Mouse (Mus musculus): ENCODE measurements around the gene Ddx6. TPM values are rescaled to one million over a fixed set of nuclear protein-coding genes. Genes with fewer than 3 reads are reported as not detected.

Gene Ddx6
- polyA plus RNA-seq (2015; fragmentation: Nextera tagmentation; extraction: Ambion mirVana) = 8.5 and 12.8 TPM in 2 replicates

GRCm38 (mm10) chr9:44604779-44605615 is at the start of gene Ddx6:
Gene Ddx6, plus strand, starts transcription at chr9:44604892.

DNA sequence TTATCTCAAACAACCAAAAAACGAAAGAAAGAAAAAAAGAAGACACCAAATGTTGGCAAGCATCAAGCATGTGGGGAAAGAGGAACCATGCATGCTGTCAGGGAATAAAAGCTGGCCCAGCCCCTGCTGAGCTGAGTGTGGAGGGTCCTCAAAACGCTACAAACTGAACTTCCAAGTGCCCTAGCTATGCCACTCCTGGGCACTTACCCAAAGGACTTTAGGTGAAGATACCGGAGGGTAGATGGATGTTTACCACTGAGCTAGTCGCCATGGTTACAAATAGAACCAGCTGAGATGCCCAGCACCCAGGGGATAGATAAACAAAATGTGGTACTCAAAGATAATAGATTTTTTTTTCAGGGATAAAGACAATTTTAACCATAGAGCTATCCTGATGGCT is 43.1 kb upstream of the Ddx6 start, which contains the start of gene Cxcr5:
Cxcr5 (minus strand) TSS at position 281 of the 400 bp plus-strand sequence.

GRCm38 (mm10) chr9:44673005-44673404 is 68.3 kb downstream of the Ddx6 start, which contains the start of gene Treh:
Gene Treh, plus strand, starts transcription at chr9:44673233.

Other genes with a start within 250 kb of the Ddx6 start
- gene Vps11, start 243.2 kb upstream of the Ddx6 start, polyA plus RNA-seq (2015; fragmentation: Nextera tagmentation; extraction: Ambion mirVana) = 27.1 and 43.2 TPM in 2 replicates
- gene Hyou1, start 225.4 kb upstream of the Ddx6 start, polyA plus RNA-seq (2015; fragmentation: Nextera tagmentation; extraction: Ambion mirVana) = 11.9 and 23.6 TPM in 2 replicates
- gene Slc37a4, start 208.0 kb upstream of the Ddx6 start, polyA plus RNA-seq (2015; fragmentation: Nextera tagmentation; extraction: Ambion mirVana) = 21.6 and 31.8 TPM in 2 replicates
- gene Rps25, start 197.8 kb upstream of the Ddx6 start, polyA plus RNA-seq (2015; fragmentation: Nextera tagmentation; extraction: Ambion mirVana) = 2,801 and 4,350 TPM in 2 replicates
- 160 and 163 TPM in 2 replicates for gene Trappc4, start 197.3 kb upstream of the Ddx6 start, polyA plus RNA-seq (2015; fragmentation: Nextera tagmentation; extraction: Ambion mirVana)
- gene Ccdc84, start 186.3 kb upstream of the Ddx6 start, polyA plus RNA-seq (2015; fragmentation: Nextera tagmentation; extraction: Ambion mirVana) = 17.8 and 22.2 TPM in 2 replicates
- not detected in 2 replicates for gene Foxr1, start 163.8 kb upstream of the Ddx6 start, polyA plus RNA-seq (2015; fragmentation: Nextera tagmentation; extraction: Ambion mirVana)
- gene Upk2, start 149.9 kb upstream of the Ddx6 start, polyA plus RNA-seq (2015; fragmentation: Nextera tagmentation; extraction: Ambion mirVana) = 0.11 TPM in 1 of 2 replicates, not detected in the other
- 8.2 and 8.6 TPM in 2 replicates for gene Bcl9l, start 122.1 kb upstream of the Ddx6 start, polyA plus RNA-seq (2015; fragmentation: Nextera tagmentation; extraction: Ambion mirVana)
- 0.08 and 0.16 TPM in 2 replicates for gene Cxcr5, start 43.0 kb upstream of the Ddx6 start, polyA plus RNA-seq (2015; fragmentation: Nextera tagmentation; extraction: Ambion mirVana)
- not detected in 2 replicates for gene Treh, start 68.3 kb downstream of the Ddx6 start, polyA plus RNA-seq (2015; fragmentation: Nextera tagmentation; extraction: Ambion mirVana)
- 21.2 and 29.1 TPM in 2 replicates for gene Phldb1, start 130.3 kb downstream of the Ddx6 start, polyA plus RNA-seq (2015; fragmentation: Nextera tagmentation; extraction: Ambion mirVana)
- 79.0 and 102 TPM in 2 replicates for gene Arcn1, start 163.0 kb downstream of the Ddx6 start, polyA plus RNA-seq (2015; fragmentation: Nextera tagmentation; extraction: Ambion mirVana)
- 96.9 and 113 TPM in 2 replicates for gene Ift46, start 163.0 kb downstream of the Ddx6 start, polyA plus RNA-seq (2015; fragmentation: Nextera tagmentation; extraction: Ambion mirVana)
- 4.5 and 8.0 TPM in 2 replicates for gene Tmem25, start 194.4 kb downstream of the Ddx6 start, polyA plus RNA-seq (2015; fragmentation: Nextera tagmentation; extraction: Ambion mirVana)
- 21.7 and 33.9 TPM in 2 replicates for gene Ttc36, start 198.2 kb downstream of the Ddx6 start, polyA plus RNA-seq (2015; fragmentation: Nextera tagmentation; extraction: Ambion mirVana)